Mouse (Mus musculus): Measurements from ENCODE around the gene Adamts2. TPM values are rescaled to one million over a fixed set of nuclear protein-coding genes. Genes with fewer than 3 reads are reported as not detected.

Gene Adamts2
- total RNA-seq, 2 experiments from 2014 or later, result 9.9 to 12.1 TPM

DNA sequence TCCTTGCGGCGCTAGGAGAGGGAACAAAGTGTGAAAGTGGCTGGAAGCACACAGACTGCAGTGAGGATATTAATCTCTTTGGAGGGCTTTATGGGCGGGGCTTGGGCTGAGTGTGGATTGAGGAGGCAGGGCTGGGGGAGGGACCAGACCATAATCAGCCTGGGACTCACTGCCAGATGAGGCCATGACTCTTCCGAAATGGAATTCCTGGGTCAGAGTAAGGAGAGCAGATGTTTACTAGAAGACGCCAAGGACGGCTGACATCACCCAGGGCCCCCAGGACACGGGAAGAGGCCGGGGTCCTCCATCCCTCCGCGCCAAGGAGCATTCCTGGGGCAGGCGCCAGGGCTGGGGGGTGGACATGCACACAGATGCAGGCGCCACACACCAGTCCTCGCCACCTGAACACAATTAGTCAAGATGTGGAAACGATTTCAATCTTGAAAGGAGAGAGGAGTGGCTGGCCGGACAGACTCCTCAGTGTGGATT is 20.4 kb downstream of the Adamts2 start:
- DNase-seq (ENCODE audit: low spot score in 2 of 2), result no peak

DNA sequence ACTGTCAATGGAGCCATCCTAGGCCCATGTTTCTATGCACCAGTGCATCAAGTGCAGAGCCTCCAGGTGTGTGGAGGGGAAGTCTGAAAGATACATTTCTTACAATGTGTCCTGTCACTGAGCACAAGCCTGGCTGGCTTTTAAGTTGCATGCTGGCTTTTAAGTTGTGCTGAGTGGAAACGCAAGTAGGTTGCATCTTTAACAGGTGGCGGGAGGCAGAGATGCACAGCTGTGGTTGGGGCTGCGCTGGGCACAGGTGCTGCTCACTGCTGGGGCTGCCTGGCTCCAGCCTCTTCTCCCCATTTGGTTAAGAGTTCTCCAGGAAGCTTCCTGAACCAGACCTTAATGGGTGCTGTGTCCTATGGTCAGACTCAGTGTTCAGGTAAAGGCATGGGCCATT is 21.9 kb downstream of the Adamts2 start:
- DNase-seq (ENCODE audit: low spot score in 2 of 2), result no peak

DNA sequence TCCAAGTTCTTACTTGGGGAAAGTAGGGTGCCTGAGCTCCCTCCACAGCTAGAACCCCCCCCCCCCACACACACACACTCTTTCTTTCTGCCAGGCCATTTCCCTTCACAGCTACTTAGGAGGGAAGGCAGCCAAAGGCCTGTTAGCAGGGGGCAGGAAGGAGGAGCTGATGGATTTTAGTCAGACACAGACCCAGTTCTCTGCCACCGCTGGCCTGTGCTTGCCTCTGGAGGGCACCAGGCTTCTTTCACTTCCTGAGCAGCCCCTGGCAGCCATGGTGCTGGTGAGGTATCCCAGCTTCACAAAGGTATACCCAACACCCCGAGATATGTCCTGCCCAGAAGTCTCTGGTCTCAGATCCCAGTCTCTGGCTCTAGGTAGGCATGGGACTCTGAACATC is 22.4 kb downstream of the Adamts2 start:
- DNase-seq (ENCODE audit: low spot score in 2 of 2), result no peak

DNA sequence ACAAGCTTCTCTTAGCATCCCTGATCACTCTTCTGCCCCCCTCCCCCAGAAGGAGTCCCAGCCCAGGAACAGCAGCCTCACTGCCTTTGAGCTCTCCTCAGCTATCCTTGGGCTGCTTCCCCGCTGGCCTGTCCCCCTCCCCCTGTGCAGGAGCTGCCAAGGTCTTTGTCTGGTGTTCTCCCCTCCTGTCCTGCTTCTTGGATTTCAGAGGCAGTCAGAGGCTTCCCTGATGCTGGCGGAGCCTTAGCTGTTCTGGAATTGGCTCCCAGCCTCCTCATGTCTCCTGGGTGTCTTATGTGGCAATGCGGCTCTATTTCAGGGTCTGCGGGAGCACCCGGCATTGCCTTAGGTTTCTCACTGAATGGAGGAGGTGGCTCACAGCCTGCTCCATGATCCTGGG is 22.8 kb downstream of the Adamts2 start:
- no peak for DNase-seq (ENCODE audit: low spot score in 2 of 2)

DNA sequence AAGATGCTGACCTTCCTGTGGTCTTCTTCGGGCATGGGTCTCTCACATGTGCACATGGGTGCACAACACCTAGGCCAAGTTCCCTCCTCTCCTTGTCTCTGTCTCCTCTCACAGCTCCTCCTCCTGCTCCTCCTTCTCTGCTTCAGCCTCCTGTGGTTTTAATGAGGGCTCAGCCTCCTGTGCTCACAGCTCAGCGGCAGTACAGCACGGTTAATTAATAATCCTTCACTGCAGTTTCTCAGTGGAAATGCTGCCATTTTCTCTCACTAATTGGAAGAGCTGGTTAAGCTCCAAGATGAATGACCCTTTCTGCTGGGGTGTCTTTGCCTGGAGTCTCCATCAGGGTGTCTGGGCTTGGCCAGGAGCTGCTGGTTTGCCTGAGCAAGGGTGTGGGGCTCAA is 27.0 kb downstream of the Adamts2 start:
- DNase-seq (ENCODE audit: low spot score in 2 of 2), result no peak

DNA sequence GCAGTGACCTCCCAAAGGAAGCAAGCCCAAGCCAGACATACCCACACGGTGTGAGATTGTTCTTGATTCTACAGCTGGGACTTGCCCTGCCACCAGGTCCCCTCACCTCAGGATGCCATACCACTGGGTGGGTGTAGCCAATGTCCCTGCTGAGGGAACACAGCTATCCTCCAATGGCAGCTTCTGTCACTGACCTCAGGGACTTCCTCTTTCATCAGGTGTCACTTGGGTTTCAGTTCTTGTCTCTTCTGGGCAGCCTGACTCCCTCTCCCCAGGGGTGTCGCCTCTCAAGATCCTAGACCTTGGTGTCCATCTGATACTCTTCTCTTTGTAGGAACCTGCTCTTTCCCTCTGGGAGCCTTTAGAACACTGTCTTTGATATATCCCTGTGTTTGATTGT is 28.6 kb downstream of the Adamts2 start:
- no peak for DNase-seq (ENCODE audit: low spot score in 2 of 2)

DNA sequence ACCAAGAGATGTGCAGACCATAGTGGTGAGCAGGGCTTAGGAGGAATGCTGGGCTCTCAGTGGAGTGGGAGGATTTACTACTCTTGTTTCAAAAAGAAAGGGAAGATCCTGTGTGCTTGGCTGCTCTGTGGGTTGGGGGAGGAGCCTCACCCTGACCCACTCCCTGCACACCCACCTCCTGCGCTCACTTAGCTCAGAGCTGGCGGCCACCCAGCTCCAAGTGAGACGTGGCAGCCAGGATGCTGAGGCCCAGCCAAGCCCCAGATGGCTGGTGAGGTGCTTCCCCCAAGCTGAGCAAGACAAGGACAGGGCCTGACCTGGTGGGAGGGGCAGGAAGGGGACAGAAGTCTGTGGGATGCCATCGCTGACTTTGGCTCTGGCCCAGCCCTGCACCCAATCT is 30.4 kb downstream of the Adamts2 start:
- peak; percentile 34 to 70 for DNase-seq (ENCODE audit: low spot score in 2 of 2)

DNA sequence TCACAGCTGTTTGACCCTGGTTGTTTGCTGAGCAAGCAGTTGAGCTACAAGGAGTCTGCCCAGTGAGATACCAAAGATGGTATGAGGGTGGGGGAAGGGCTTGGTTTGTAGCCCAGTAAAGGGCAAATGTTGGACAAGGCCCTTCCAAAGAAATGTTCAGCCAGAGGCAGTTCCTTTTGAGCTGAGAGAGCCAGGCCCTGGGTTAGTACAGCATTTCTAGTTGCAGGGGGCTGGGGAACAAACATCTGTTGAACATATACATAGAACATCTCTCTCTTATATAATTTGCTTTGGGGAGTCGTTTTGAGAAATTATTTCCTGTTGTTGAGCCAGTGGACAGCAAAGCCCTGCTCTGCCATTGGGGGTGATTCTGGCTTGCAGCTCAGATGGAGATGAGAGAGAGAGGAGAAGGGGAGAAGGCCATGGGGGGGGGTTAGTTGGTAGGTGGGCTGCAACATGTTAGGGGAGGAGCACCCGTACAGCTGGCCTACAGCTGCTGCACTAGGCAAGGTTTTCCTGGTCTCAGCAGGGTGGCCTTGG is 33.2 kb downstream of the Adamts2 start:
- DNase-seq (ENCODE audit: low spot score in 2 of 2), result no peak

DNA sequence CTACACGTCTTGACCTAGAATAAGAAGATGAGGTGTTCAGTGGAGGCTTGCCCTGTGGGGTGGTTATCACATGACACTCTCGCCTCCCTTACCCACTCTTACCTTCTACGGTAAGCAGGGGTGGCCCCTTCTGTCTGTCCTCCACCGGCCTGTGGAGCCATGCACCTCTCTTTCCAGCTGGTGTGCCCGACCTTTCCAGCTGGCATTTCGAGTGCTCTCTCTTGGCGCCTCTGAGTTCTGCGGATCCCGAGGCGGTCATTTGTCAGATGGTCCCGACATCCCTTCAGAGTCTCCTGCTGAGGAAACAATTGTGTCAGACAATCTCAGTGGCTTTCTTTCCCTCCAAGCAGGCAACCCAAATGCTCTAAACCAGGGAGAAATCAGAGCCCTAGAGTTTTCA is 35.1 kb downstream of the Adamts2 start:
- no peak for DNase-seq (ENCODE audit: low spot score in 2 of 2)

DNA sequence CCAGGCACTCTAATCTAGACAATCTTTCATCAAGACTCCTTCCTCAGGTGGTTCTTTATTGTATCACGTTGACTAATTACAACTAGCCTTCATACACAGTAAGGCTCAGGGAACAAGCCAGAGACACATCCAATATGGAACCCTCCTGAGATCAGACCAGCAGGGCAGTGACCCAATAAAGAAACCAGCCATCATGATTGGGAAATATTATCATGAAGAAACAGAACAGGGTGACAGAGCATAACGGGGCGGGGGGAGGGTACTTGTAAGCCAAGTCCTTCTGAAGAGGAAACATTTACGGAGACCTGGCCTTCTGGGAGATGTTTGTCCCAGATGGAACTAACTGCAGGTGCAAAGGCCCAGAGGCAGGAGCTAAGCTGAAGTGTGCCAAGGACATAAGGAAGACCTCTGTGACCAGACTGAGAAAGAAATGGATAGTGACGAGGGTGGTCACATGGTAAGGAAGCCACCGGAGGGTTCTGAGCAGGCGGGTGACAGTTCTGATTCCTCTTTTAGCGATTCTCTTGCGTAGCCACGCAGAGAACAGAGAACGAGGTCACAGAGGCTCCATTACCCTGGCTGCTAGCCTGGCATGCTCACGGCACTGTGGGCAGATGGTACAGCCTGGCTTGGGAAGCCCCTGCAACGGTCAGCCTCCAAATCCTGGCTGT is 36.4 kb downstream of the Adamts2 start:
- no peak for DNase-seq (ENCODE audit: low spot score in 2 of 2)

DNA sequence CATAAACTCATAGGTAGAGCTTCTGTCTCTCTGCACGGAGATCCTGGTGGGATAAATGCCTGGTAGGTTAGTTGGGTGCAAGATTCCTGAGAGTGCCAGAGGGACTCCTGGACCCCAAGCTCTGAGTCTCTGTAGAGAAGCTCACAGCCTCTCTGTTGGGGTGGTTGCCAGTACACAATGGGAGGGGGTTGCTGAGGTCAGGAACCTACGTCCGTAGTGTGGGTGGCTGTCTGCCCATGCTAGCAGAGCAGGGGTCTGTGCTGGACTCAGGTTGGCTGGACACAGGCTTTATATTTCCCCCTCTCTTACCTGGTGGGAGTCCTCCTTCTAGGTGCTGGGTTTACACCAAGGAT is 37.0 kb downstream of the Adamts2 start:
- DNase-seq (ENCODE audit: low spot score in 2 of 2), result no peak

DNA sequence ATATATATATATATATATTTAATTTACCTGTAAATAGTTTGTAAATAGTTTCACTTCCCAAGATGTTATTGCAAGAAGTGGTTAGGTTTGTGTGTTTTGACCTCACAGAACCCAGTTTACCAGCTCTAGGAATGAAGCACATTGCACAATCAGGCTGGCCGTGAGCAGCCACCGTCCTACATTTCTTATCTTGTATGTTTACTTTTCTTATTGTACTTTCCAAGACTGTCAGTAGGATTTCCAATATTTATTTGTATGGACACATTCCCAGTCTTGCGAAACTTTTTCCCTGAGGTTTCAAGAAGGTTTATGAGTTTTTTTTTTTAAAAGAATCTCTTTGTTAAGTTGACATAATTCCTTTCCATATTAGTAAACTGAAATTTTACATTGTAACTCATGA is 40.7 kb downstream of the Adamts2 start:
- no peak for DNase-seq (ENCODE audit: low spot score in 2 of 2)

DNA sequence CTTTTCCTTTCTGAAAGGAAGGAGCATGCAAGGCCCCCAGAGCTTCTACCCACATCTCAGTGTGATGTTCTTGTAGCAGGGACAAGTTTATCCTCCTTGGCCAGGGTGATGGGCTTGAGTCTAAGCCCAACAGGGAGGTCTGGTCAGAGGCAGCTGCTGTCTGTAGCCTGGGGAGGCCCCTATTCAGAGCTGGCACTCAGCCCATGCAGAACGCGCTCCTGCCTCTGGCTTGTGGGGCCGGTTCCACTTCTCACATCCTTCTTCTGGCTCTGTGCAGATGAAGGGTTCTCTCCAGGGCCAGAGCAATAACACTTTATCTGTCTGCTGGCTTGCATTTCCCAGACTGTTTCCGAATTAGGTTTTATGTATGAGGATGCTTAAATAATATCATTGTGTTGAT is 44.3 kb downstream of the Adamts2 start:
- DNase-seq (ENCODE audit: low spot score in 2 of 2), result no peak

DNA sequence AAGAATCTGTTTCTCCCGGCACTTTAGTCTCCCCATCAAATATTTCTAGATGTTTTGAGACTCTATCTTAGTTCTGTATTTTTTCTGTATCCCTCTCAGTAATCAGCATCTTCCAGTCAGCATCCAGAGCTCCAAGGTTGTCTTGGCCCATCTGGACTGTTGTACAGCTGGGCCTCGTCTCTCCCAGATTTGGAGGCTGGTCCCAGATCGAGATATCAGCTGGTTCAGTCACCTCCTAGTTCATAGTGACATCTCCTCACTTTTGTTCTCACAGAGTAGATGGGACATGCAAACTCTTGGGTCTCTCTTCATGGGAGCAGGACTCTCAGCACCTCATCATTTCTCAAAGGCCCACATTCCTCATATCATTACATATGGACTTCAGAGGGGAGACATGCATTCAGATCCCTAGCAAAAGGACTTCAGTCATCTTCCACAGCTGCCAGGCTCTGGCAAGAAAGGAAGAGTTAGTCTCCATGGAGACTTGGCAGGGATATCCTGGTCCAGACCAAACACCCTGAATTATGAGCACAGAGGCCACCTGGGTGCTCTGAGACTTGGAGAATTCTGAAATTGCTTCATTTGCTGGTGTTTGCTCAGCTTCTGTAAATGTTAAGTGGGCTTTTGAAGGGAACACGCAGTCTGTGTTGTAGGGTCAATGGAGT is 46.4 kb downstream of the Adamts2 start:
- no peak for DNase-seq (ENCODE audit: low spot score in 2 of 2)

DNA sequence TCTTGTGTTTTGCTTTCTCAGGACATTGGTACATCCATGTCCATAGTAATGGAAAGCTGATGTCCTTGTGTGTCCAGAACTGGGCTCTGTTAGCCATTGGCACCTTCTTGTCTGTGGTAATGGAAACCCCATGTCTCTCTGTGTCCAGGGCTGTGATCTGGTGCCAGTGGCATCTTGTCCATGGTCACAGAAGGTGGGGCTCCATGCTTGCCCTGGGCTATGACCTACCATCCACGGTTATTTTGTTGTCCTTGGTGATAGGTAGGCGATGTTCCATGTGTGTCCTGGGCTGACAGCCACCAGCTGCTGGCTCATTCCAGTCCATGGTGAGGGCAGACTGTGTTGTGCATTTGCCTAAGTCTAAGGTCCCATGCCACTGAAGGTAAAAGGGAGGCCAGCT is 48.2 kb downstream of the Adamts2 start:
- no peak for DNase-seq (ENCODE audit: low spot score in 2 of 2)

DNA sequence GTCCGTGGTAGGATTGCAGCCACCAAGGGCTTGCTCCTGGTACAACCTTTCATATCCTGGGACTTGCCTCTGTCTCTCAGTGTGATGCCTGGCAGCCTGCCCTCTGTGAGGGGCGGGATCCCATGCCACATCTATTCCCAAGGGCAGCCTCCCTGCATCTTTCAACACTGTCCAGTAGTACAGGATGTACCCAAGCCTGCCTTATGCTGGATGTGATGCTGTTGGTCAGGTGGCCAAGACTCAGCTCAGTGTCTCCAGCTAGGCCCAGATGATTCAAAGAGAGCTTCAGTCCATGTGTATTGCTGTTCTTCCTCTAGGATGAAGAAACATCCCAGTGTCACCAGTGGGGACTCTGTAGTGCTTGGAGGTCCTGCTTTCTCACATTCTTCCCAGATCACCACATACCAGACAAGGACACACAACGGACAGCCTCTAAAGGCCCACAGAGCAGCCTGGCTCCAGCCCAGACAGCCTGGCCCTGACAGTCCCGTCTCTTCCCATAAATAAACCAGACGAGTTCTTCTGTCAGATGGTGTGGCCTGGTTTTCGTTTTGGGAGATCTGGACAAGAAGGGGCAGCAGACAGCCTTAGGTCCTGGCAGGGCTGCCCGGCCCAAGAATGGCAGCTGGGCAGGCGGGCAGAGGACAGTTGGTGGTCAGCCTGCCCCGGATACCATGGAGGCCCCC is 52.0 kb downstream of the Adamts2 start:
- no peak for DNase-seq (ENCODE audit: low spot score in 2 of 2)

DNA sequence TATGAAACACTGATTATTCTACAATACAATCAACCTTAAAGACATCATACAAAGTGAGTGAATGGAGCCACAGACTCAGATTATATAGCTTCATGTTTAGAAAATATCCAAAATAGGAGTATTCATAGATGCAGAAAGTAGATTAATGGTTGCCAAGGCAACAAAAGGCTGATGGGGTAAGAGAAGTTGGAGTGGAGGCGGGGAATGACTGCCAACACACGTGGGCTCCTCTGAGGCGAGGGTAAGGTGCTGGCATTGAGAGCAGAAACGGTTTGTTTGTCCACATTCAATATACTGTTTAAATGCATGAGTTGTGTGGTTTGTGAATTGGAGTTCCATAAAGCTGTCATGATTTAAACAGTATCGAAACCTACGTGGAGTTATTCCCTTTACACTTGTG is 56.9 kb downstream of the Adamts2 start:
- DNase-seq (ENCODE audit: low spot score in 2 of 2), result no peak

DNA sequence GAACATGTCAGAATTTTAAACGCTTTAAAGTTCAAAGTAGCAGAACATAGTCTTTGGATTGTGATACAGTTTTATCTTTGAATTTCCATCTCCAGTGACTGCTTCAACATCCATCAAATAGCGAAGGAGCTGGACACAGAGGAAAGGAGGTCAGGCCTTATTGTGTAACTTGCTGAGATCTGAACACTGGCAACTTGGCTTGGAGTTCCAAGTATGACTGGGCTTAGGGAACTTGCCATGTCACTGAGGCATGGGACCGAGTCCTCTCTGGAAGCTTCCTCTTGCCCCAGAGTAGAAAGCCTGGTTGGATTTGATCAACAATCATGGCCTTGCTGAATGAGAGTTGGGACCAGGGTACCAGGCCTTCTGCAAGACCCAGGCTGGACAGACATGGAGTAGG is 60.3 kb downstream of the Adamts2 start:
- DNase-seq (ENCODE audit: low spot score in 2 of 2), result no peak

DNA sequence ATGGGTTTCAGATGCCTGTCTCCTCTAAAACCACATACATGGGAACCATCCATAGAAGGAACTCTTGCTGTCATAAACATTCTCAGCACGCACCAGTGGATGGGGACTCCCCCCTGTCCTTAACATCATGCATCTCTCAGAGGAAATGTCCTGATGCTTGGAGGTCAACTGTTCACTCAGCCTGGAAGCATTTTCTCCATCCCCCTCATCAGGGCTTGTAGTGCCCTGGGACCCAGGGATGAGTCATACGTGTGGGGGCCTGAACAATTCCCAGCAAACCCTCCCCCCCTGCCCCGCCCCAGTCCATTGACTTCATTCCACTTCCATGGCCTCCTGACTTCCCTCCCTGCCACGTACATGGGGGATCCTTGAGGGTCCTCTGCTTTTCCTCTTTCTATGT is 62.9 kb downstream of the Adamts2 start:
- no peak for DNase-seq (ENCODE audit: low spot score in 2 of 2)

DNA sequence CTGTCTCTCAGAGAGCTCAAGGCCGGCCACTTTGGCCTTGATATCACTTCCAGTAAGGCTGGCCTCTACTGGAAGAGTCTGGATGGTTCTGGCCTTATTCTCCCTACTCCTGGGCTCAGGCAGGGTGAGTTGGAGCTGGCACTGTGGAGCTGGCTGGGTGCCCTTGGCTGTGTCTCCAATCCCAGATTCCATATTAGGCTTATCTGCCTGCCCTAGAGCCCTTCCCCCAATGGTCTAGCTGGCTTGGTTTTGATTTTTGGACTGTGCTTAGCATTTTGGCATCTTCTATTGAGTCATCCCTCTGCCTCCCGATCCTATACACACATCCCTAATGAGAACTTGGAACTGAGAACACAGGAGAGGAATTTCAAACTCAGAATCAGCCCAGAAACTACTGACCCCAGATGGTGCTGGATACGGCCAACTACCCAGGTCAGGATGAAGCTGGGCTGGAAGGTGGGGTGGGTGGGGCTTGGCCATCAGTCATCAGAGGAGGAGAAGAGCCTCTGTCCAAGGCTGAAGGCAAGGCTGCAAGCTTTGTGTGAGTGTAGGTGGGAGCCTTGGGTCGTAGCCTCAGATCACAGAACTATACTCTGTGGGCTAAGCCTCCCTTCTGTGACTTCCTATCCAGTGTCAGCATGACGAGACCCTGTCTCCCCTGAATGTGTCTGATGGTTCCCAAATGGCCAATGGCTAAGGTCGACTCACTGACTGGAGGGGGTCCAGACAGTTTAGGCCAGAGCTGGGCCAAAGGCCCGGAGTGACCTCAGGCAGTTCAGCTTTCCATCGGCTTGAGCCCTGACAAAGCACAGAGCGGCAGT is 67.9 kb downstream of the Adamts2 start:
- peak; percentile 7 to 13 for DNase-seq (ENCODE audit: low spot score in 2 of 2)

DNA sequence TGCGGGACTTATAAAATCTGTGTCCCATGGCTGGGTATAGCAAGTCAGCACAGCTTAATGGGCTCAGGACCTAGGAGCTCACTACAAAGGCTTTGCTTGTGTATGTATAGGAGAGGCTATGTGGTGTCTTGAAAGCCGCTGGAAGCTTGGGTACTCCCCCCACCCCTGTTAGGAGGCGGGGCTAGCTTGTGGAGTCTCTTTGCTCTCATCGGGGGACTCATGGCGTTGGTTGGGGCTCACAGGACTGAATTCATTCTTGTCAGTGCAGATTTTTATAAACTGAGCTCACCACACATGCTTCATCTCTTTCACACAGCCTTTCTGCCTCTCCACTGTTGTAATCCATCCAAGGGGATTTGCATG is 68.5 kb downstream of the Adamts2 start:
- no peak for DNase-seq (ENCODE audit: low spot score in 2 of 2)

DNA sequence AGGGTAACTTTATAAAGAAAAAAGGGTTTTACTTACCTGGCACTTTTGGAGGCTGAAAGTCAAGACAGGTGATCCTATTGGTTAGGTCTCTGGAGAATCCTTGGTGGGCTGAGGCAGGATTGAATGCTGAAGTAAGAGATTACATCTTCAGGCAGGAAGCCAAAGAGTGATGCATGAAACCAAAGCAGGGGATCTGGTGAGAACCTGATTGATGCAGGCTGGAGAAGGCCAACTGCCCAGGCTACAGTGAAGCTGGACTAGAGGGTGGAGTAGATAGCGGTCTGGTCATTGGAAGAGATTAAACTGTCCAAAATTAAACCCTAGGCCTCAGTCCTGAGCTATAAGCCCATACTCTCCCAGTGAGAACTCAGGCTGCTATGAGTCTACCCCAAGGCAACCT is 69.0 kb downstream of the Adamts2 start:
- DNase-seq (ENCODE audit: low spot score in 2 of 2), result no peak

Measured in left cerebral cortex, adult 18-20 months (tissue).